Mouse (Mus musculus): Measurements from ENCODE around the gene Sardh. TPM values are rescaled to one million over a fixed set of nuclear protein-coding genes. Genes with fewer than 3 reads are reported as not detected.

The Sardh gene
- 16.3 and 20.6 TPM in 2 replicates for polyA plus RNA-seq (2012; rRNA removed; ENCODE audit: low replicate concordance)

GRCm38 (mm10) chr2:27248211-27248610 lies at the start of gene Sardh:
TSS of gene Sardh (minus strand) at chr2:27248337.

GRCm38 (mm10) chr2:27164796-27165590 lies 83.1 kb downstream of the Sardh start, which contains the start of gene Dbh:
TSS of gene Dbh (plus strand) at chr2:27165233.

GRCm38 (mm10) chr2:27141950-27142693 lies 106.0 kb downstream of the Sardh start, which contains the start of gene Fam163b:
TSS of gene Fam163b (minus strand) at chr2:27142491.

Other genes with a start within 250 kb of the Sardh start
- 59.9 and 66.7 TPM in 2 replicates for gene Cacfd1, start 238.4 kb downstream of the Sardh start, polyA plus RNA-seq (2012; rRNA removed; ENCODE audit: low replicate concordance)
- 4.0 and 8.3 TPM in 2 replicates for gene Slc2a6, start 220.3 kb downstream of the Sardh start, polyA plus RNA-seq (2012; rRNA removed; ENCODE audit: low replicate concordance)
- gene Mymk, start 176.2 kb downstream of the Sardh start, polyA plus RNA-seq (2012; rRNA removed; ENCODE audit: low replicate concordance): 0.11 TPM in 1 of 2 replicates, not detected in the other
- gene Adamtsl2, start 169.0 kb downstream of the Sardh start, polyA plus RNA-seq (2012; rRNA removed; ENCODE audit: low replicate concordance): 1.5 and 2.0 TPM in 2 replicates
- 0.07 TPM in 1 of 2 replicates, not detected in the other for gene Fam163b, start 105.8 kb downstream of the Sardh start, polyA plus RNA-seq (2012; rRNA removed; ENCODE audit: low replicate concordance)
- 0.41 and 1.9 TPM in 2 replicates for gene Dbh, start 83.1 kb downstream of the Sardh start, polyA plus RNA-seq (2012; rRNA removed; ENCODE audit: low replicate concordance)
- 25.3 and 52.4 TPM in 2 replicates for gene Vav2, start 178.7 kb upstream of the Sardh start, polyA plus RNA-seq (2012; rRNA removed; ENCODE audit: low replicate concordance)
- 0.85 and 2.8 TPM in 2 replicates for gene Brd3os, start 194.0 kb upstream of the Sardh start, polyA plus RNA-seq (2012; rRNA removed; ENCODE audit: low replicate concordance)

Data from duodenum, adult 2 months (tissue).